Mouse (Mus musculus) T-helper 2 cell (primary cell): Measurements from ENCODE around the gene Rnf44.

Source experiments
- in situ Hi-C: fragments of 300-600 bp; cut with MboI, MseI; formaldehyde crosslinking; loops from one replicate; pipeline ENCODE4 v1.15.1; 2025; ENCODE audit warnings: high pct_unique_total_duplicates

Rnf44 gene

GRCm38 (mm10) chr13:54687096-54687495 lies 6.6 kb downstream of the Rnf44 start:
- in situ Hi-C loops = no loop called here

- in situ Hi-C loops = no loop called here
These were observed 7.3 kb downstream of the Rnf44 start for GRCm38 (mm10) chr13:54686139-54687053.

GRCm38 (mm10) chr13:54685174-54685573 lies 8.5 kb downstream of the Rnf44 start:
- in situ Hi-C loops = no loop called here

GRCm38 (mm10) chr13:54684140-54684896 lies 9.4 kb downstream of the Rnf44 start:
- in situ Hi-C loops = no loop called here

- in situ Hi-C loops = no loop called here
These were observed 10.4 kb downstream of the Rnf44 start for GRCm38 (mm10) chr13:54683301-54683700.

- in situ Hi-C loops = no loop called here
These were observed 12.4 kb downstream of the Rnf44 start for GRCm38 (mm10) chr13:54681291-54681690.

- in situ Hi-C loops = no loop called here
These were observed 13.4 kb downstream of the Rnf44 start for GRCm38 (mm10) chr13:54680184-54680853.

- in situ Hi-C loops = no loop called here
These were observed 15.4 kb downstream of the Rnf44 start for GRCm38 (mm10) chr13:54678263-54678662.

- in situ Hi-C loops = no loop called here
These were observed 17.7 kb downstream of the Rnf44 start for GRCm38 (mm10) chr13:54675895-54676590.

- in situ Hi-C loops = no loop called here
These were observed 23.2 kb downstream of the Rnf44 start for GRCm38 (mm10) chr13:54670491-54670890.

GRCm38 (mm10) chr13:54665062-54665461 lies 28.6 kb downstream of the Rnf44 start:
- in situ Hi-C loops = no loop called here

GRCm38 (mm10) chr13:54664509-54664908 lies 29.2 kb downstream of the Rnf44 start:
- in situ Hi-C loops = no loop called here

- in situ Hi-C loops = no loop called here
These were observed 29.7 kb downstream of the Rnf44 start for GRCm38 (mm10) chr13:54663999-54664398.

GRCm38 (mm10) chr13:54661358-54661757 lies 32.3 kb downstream of the Rnf44 start:
- in situ Hi-C loops = no loop called here

- in situ Hi-C loops = no loop called here
These were observed 32.8 kb downstream of the Rnf44 start for GRCm38 (mm10) chr13:54660877-54661276.

GRCm38 (mm10) chr13:54650461-54650860 lies 43.2 kb downstream of the Rnf44 start:
- in situ Hi-C loops = no loop called here

GRCm38 (mm10) chr13:54635011-54635410 lies 58.7 kb downstream of the Rnf44 start:
- in situ Hi-C loops = no loop called here

GRCm38 (mm10) chr13:54632731-54633277 lies 60.9 kb downstream of the Rnf44 start:
- in situ Hi-C loops = no loop called here
